Mouse (Mus musculus) intestine, embryonic 16.5 days (tissue): ENCODE data around the gene Drd4. TPM values are rescaled to one million over a fixed set of nuclear protein-coding genes. Genes with fewer than 3 reads are reported as not detected.

Source experiments
- polyA plus RNA-seq: library from polyadenylated mRNA; unstranded; fragments of >200 nt; fragmentation: Nextera tagmentation; extraction: Ambion mirVana; gene quantifications from 2 replicates; pipeline ENCODE4 v1.2.1, GENCODE M21; 2015

The Drd4 gene
- polyA plus RNA-seq, 1 experiment from 2014 or later: 0.48 TPM

Other genes with a start within 250 kb of the Drd4 start
- gene B4galnt4, start 230.9 kb upstream of the Drd4 start, polyA plus RNA-seq: 7.2 and 7.3 TPM in 2 replicates
- gene Pkp3, start 213.8 kb upstream of the Drd4 start, polyA plus RNA-seq: 31.3 and 32.4 TPM in 2 replicates
- 29.4 and 32.8 TPM in 2 replicates for gene Sigirr, start 191.4 kb upstream of the Drd4 start, polyA plus RNA-seq
- gene Ano9, start 174.2 kb upstream of the Drd4 start, polyA plus RNA-seq: 43.6 and 50.1 TPM in 2 replicates
- 59.0 and 60.3 TPM in 2 replicates for gene Ptdss2, start 169.6 kb upstream of the Drd4 start, polyA plus RNA-seq
- gene Rnh1, start 119.1 kb upstream of the Drd4 start, polyA plus RNA-seq: 159 and 160 TPM in 2 replicates
- 21.9 and 47.0 TPM in 2 replicates for gene Hras, start 98.0 kb upstream of the Drd4 start, polyA plus RNA-seq
- gene Lrrc56, start 97.8 kb upstream of the Drd4 start, polyA plus RNA-seq: 5.3 and 6.5 TPM in 2 replicates
- 4.0 TPM in 2 replicates for gene Lmntd2, start 77.9 kb upstream of the Drd4 start, polyA plus RNA-seq
- 75.6 and 77.5 TPM in 2 replicates for gene Rassf7, start 76.1 kb upstream of the Drd4 start, polyA plus RNA-seq
- 55.2 and 56.7 TPM in 2 replicates for gene Phrf1, start 63.2 kb upstream of the Drd4 start, polyA plus RNA-seq
- gene Irf7, start 25.5 kb upstream of the Drd4 start, polyA plus RNA-seq: 6.5 and 9.1 TPM in 2 replicates
- 167 and 234 TPM in 2 replicates for gene Cdhr5, start 15.2 kb upstream of the Drd4 start, polyA plus RNA-seq
- gene Sct, start 12.9 kb upstream of the Drd4 start, polyA plus RNA-seq: 304 and 334 TPM in 2 replicates
- gene Deaf1, start 35.7 kb downstream of the Drd4 start, polyA plus RNA-seq: 61.0 and 64.4 TPM in 2 replicates
- 32.4 and 34.2 TPM in 2 replicates for gene Tmem80, start 35.7 kb downstream of the Drd4 start, polyA plus RNA-seq
- 191 and 214 TPM in 2 replicates for gene Eps8l2, start 46.9 kb downstream of the Drd4 start, polyA plus RNA-seq
- 567 and 582 TPM in 2 replicates for gene Taldo1, start 100.2 kb downstream of the Drd4 start, polyA plus RNA-seq
- gene Gatd1, start 122.1 kb downstream of the Drd4 start, polyA plus RNA-seq: 47.5 and 48.2 TPM in 2 replicates
- gene Cend1, start 137.5 kb downstream of the Drd4 start, polyA plus RNA-seq: 3.2 and 4.0 TPM in 2 replicates
- gene Slc25a22, start 145.9 kb downstream of the Drd4 start, polyA plus RNA-seq: 34.6 and 37.7 TPM in 2 replicates
- 7.3 and 8.0 TPM in 2 replicates for gene Pidd1, start 152.0 kb downstream of the Drd4 start, polyA plus RNA-seq
- 1,164 and 1,258 TPM in 2 replicates for gene Rplp2, start 155.4 kb downstream of the Drd4 start, polyA plus RNA-seq
- 45.5 and 45.7 TPM in 2 replicates for gene Pnpla2, start 163.2 kb downstream of the Drd4 start, polyA plus RNA-seq
- gene Cracr2b, start 169.1 kb downstream of the Drd4 start, polyA plus RNA-seq: 19.3 and 21.0 TPM in 2 replicates
- 30.6 and 30.8 TPM in 2 replicates for gene Cd151, start 175.4 kb downstream of the Drd4 start, polyA plus RNA-seq
- gene Polr2l, start 183.1 kb downstream of the Drd4 start, polyA plus RNA-seq: 50.9 and 57.1 TPM in 2 replicates
- gene Tspan4, start 183.2 kb downstream of the Drd4 start, polyA plus RNA-seq: 58.2 and 59.2 TPM in 2 replicates
- gene Chid1, start 247.9 kb downstream of the Drd4 start, polyA plus RNA-seq: 69.8 and 76.5 TPM in 2 replicates